ENCODE assay signal across 8 mouse cellular contexts in genomic region chr2:83940931-83941361, GRCm38 (mm10). TPM values are rescaled to one million over a fixed set of nuclear protein-coding genes. Genes with fewer than 3 reads are reported as not detected.
DNase-seq lines count a peak whose midpoint lies in the region; ATAC-seq and TF ChIP-seq lines count a peak whose summit lies in the region.

Gene Zswim2, minus strand, starts transcription at chr2:83941228.

- intact Hi-C loops in left cerebral cortex, postnatal 25 days (cut with DNase I): no loop called here

- no peak for TF ChIP-seq POLR2A in spleen, adult 2 months (IDR thresholded peaks at IDR 0.05; ENCODE audit: low read depth, low read length)

- peak within 1 kb of the TSS; percentile 61 for H3K4me2 ChIP-seq in midbrain, embryonic 14.5 days (ENCODE audit: low read length)

- no peak for TF ChIP-seq CTCF in spleen, adult 2 months (IDR thresholded peaks at IDR 0.05; ENCODE audit: extremely low read depth, insufficient read depth, insufficient read length, insufficient replicate concordance)

- peak; percentile 94 for ATAC-seq in midbrain, embryonic 14.5 days (ENCODE audit: low FRiP score, low TSS enrichment)

- peak within 1 kb of the TSS; percentile 49 for H3K27ac ChIP-seq in midbrain, embryonic 14.5 days (replicated peaks; ENCODE audit: low read depth, low read length)
- H3K27ac ChIP-seq in spleen, adult 2 months (ENCODE audit: insufficient read depth, low read length): no peak within 1 kb of the TSS

- WGBS in midbrain, embryonic 14.5 days: under 1% methylated on average over 20 of the region's 20 CpGs
- 3% methylated on average over 20 of the region's 20 CpGs for WGBS in spleen, adult 2 months

- peak; percentile 9 to 10 for DNase-seq in heart, adult 18-20 months
- no peak for DNase-seq in heart, adult 9 months (ENCODE audit: low spot score in 2 of 2)
- peak; percentile 46 to 66 for DNase-seq in cerebellum, postnatal 4 days (ENCODE audit: low spot score in 2 of 2)
- DNase-seq in gastrocnemius, postnatal 10 days: peak; percentile 36
- DNase-seq in kidney, adult 11 months: peak; percentile 43
- peak; percentile 93 to 96 for DNase-seq in left cerebral cortex, postnatal 25 days (ENCODE audit: low spot score in 2 of 2)
- DNase-seq in midbrain, embryonic 14.5 days: peak; percentile 94
- DNase-seq in spleen, adult 2 months (ENCODE audit: low read depth in 1 of 2, low spot score in 2 of 2): peak; percentile 26 to 37

- H3K36me3 ChIP-seq in midbrain, embryonic 14.5 days (ENCODE audit: control insufficient read depth, insufficient read depth, low read length): no peaks in the 10 kb centered on the region
- no peaks in the 10 kb centered on the region for H3K36me3 ChIP-seq in spleen, adult 2 months (ENCODE audit: control insufficient read depth, insufficient read depth, low read length)

- peaks cover 10% of the 10 kb centered on the region; the same call in 1 of the 2 replicates for H3K4me1 ChIP-seq in midbrain, embryonic 14.5 days (ENCODE audit: control insufficient read depth, insufficient read depth, low read length)
- peaks cover 3% of the 10 kb centered on the region; the same call in 1 of the 2 replicates for H3K4me1 ChIP-seq in spleen, adult 2 months (ENCODE audit: control insufficient read depth, insufficient read depth, insufficient read length)

- no peaks in the 10 kb centered on the region for H3K9me3 ChIP-seq in midbrain, embryonic 14.5 days (ENCODE audit: control insufficient read depth, low read length)

- H3K9ac ChIP-seq in midbrain, embryonic 14.5 days (replicated peaks; ENCODE audit: low read length): peak within 1 kb of the TSS; percentile 31; the same call in 1 of the 2 replicates

- H3K4me3 ChIP-seq in midbrain, embryonic 14.5 days (replicated peaks; ENCODE audit: low read depth, low read length): peak within 1 kb of the TSS; percentile 31
- H3K4me3 ChIP-seq in spleen, adult 2 months (ENCODE audit: extremely low read depth, insufficient read depth, insufficient read length): peak within 1 kb of the TSS; percentile 17

- no peaks in the 10 kb centered on the region for H3K27me3 ChIP-seq in midbrain, embryonic 14.5 days (ENCODE audit: control insufficient read depth, insufficient read depth, low read length)
- H3K27me3 ChIP-seq in spleen, adult 2 months (ENCODE audit: control insufficient read depth, insufficient read depth, low read length): no peaks in the 10 kb centered on the region

RNA-seq across cellular contexts. Expression of gene Zswim2, which starts in this region (rescaled TPM):
- total RNA-seq in heart, adult 18-20 months (2021): not detected
- not detected for total RNA-seq in gastrocnemius, postnatal 10 days (2021)
- not detected for total RNA-seq in left cerebral cortex, postnatal 25 days (2021)
- polyA plus RNA-seq in midbrain, embryonic 14.5 days (2014; fragmentation: Nextera tagmentation; extraction: Ambion mirVana): not detected in 2 replicates
- not detected in 2 replicates for polyA plus RNA-seq in spleen, adult 2 months (2012; rRNA removed)

Comparison
In these comparisons a context has a peak if more than half of its experiments do, and no peak if none do; other contexts are left out.
1. Peak in DNase-seq in heart, adult 18-20 months; RNA of the gene not detected or under 1 TPM.
2. Peak in DNase-seq in gastrocnemius, postnatal 10 days; RNA of the gene not detected or under 1 TPM.
3. Peak in DNase-seq in left cerebral cortex, postnatal 25 days; RNA of the gene not detected or under 1 TPM.
4. Peak in DNase-seq, ATAC-seq, H3K4me3 ChIP-seq, H3K27ac ChIP-seq, H3K9ac ChIP-seq and H3K4me2 ChIP-seq in midbrain, embryonic 14.5 days; RNA of the gene not detected or under 1 TPM.
5. Peak in DNase-seq and H3K4me3 ChIP-seq in spleen, adult 2 months; RNA of the gene not detected or under 1 TPM.
6. DNase-seq: peak in cerebellum, postnatal 4 days (2 of 2) and kidney, adult 11 months (single experiment); none in heart, adult 9 months (0 of 2).